Mouse (Mus musculus): ENCODE data around the gene Iqgap2.

DNA sequence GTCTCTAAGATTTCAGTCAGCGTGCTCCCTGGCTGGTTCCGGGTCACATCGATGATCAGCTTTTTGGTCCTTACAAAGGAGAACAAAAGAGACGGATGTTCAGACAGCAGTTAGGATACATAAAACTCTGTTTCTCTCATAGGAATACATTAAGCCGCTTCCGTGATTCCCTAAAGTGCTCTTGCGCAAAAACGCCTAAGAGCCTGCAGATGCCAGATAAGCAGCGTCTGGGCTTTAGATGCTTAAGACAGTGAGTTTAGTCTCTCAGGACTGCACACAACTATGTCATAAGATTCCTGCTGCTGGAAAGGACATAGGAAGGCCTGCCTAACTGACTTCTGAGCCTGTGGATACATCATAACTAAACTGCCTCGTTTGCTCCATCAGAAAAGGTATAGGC is 254.0 kb downstream of the Iqgap2 start:
- no peak for TF ChIP-seq CTCF (IDR thresholded peaks at IDR 0.05; ENCODE audit: control insufficient read depth, insufficient read depth, insufficient read length)
- TF ChIP-seq CEBPB (IDR thresholded peaks at IDR 0.05; ENCODE audit: low read depth), result no peak

Data from C2C12 (cell line).